Mouse (Mus musculus): ENCODE measurements at regions not wholly inside any gene's neighbourhood (a gene's known extent, or its start where the extent isn't known, plus 50 kb on each side); places are given as distances from the start of the nearest gene placed in this dataset.

- in situ Hi-C loops (cut with MboI; ENCODE audit: low pct_unique_long_range_greater_than_20kb in 1 of 2, low sequenced_read_pairs in 2 of 2, unreplicated experiment in 1 of 2): no loop called here
Observed at GRCm38 (mm10) chr13:37517055-37517807, 172.2 kb downstream of the Ly86 start.

- in situ Hi-C loops (cut with MboI; ENCODE audit: low pct_unique_long_range_greater_than_20kb in 1 of 2, low sequenced_read_pairs in 2 of 2, unreplicated experiment in 1 of 2): loop anchor here in 1 of 2 experiments (10.0 kb wide), 1 partner anchor 445 kb away; no protein-coding TSS in a partner anchor
Observed at GRCm38 (mm10) chr13:37519948-37520347, 174.9 kb downstream of the Ly86 start.

DNA sequence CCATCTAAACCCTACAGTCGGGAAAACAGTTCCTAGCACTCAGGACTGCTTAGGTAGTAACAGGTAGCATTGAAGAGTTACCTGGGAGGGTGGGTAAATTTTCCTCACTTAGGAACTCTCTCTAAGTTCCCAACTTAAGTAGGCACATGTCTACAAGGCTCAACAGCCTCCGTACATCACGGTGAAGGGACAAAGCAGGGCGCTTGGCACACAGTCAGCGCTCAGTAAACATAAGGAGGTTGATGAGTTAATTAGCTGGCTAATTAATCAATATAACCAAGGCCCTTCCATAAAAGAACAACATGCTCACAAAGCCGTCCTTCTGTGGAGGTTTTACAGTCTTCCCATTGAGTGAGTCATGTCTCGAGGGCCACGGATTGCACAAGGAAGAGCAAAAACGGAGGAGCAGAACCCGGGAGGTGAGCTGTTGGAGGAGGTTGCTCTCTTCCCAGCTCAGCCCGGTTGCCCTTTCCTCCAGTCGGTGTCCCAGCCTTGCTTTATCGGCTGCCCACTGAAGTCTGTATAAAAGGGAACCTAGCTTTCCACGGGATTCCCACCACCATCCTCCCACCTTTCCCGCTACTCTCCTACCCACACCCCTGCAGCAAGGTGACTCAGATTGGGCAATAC, 180.2 kb downstream of the Ly86 start:
- in situ Hi-C loops (cut with MboI; ENCODE audit: low pct_unique_long_range_greater_than_20kb in 1 of 2, low sequenced_read_pairs in 2 of 2, unreplicated experiment in 1 of 2): loop anchor here (10.0 to 25.0 kb wide), 2 partner anchors 437 to 440 kb away; no protein-coding TSS in a partner anchor

- in situ Hi-C loops (cut with MboI; ENCODE audit: low pct_unique_long_range_greater_than_20kb in 1 of 2, low sequenced_read_pairs in 2 of 2, unreplicated experiment in 1 of 2): loop anchor here (10.0 to 25.0 kb wide), 2 partner anchors 436 to 439 kb away; no protein-coding TSS in a partner anchor
Observed at GRCm38 (mm10) chr13:37526102-37526501, 181.1 kb downstream of the Ly86 start.

- in situ Hi-C loops (cut with MboI; ENCODE audit: low pct_unique_long_range_greater_than_20kb in 1 of 2, low sequenced_read_pairs in 2 of 2, unreplicated experiment in 1 of 2): loop anchor here (10.0 to 25.0 kb wide), 2 partner anchors 434 to 436 kb away; no protein-coding TSS in a partner anchor
Observed at GRCm38 (mm10) chr13:37528380-37528779, 183.4 kb downstream of the Ly86 start.

GRCm38 (mm10) chr13:37528876-37529275, 183.9 kb downstream of the Ly86 start:
- in situ Hi-C loops (cut with MboI; ENCODE audit: low pct_unique_long_range_greater_than_20kb in 1 of 2, low sequenced_read_pairs in 2 of 2, unreplicated experiment in 1 of 2): loop anchor here (10.0 to 25.0 kb wide), 2 partner anchors 433 to 436 kb away; no protein-coding TSS in a partner anchor

GRCm38 (mm10) chr13:37531512-37532183, 186.6 kb downstream of the Ly86 start:
- in situ Hi-C loops (cut with MboI; ENCODE audit: low pct_unique_long_range_greater_than_20kb in 1 of 2, low sequenced_read_pairs in 2 of 2, unreplicated experiment in 1 of 2): loop anchor here in 1 of 2 experiments (25.0 kb wide), 1 partner anchor 431 kb away; no protein-coding TSS in a partner anchor

GRCm38 (mm10) chr13:37532596-37533170, 187.7 kb downstream of the Ly86 start:
- in situ Hi-C loops (cut with MboI; ENCODE audit: low pct_unique_long_range_greater_than_20kb in 1 of 2, low sequenced_read_pairs in 2 of 2, unreplicated experiment in 1 of 2): loop anchor here in 1 of 2 experiments (25.0 kb wide), 1 partner anchor 430 kb away; no protein-coding TSS in a partner anchor

- in situ Hi-C loops (cut with MboI; ENCODE audit: low pct_unique_long_range_greater_than_20kb in 1 of 2, low sequenced_read_pairs in 2 of 2, unreplicated experiment in 1 of 2): loop anchor here in 1 of 2 experiments (25.0 kb wide), 1 partner anchor 428 kb away; no protein-coding TSS in a partner anchor
Observed at GRCm38 (mm10) chr13:37533851-37534250, 188.8 kb downstream of the Ly86 start.

DNA sequence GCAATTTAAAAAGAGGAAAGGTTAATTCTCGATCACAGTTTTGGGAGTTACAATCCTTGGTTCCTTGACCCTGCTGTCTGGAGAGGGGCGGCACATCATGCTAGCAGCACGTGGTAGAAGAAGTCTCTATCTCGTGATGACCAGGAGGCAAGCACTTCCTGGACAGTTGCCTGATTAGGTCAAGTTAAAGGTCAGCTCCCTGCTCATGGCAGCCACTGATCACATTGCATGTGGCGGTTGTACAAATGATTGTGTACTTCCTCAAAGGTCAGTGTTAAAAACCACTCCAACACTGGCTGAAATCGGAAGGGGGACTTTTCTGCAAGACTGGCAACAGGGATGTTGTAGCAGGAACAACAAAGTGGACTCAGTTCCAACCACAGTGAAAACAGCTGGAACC, 192.3 kb downstream of the Ly86 start:
- in situ Hi-C loops (cut with MboI; ENCODE audit: low pct_unique_long_range_greater_than_20kb in 1 of 2, low sequenced_read_pairs in 2 of 2, unreplicated experiment in 1 of 2): loop anchor here in 1 of 2 experiments (25.0 kb wide), 1 partner anchor 425 kb away; no protein-coding TSS in a partner anchor

GRCm38 (mm10) chr13:37537793-37538192, 192.8 kb downstream of the Ly86 start:
- in situ Hi-C loops (cut with MboI; ENCODE audit: low pct_unique_long_range_greater_than_20kb in 1 of 2, low sequenced_read_pairs in 2 of 2, unreplicated experiment in 1 of 2): loop anchor here in 1 of 2 experiments (25.0 kb wide), 1 partner anchor 425 kb away; no protein-coding TSS in a partner anchor

GRCm38 (mm10) chr13:37540980-37541531, 196.0 kb downstream of the Ly86 start:
- in situ Hi-C loops (cut with MboI; ENCODE audit: low pct_unique_long_range_greater_than_20kb in 1 of 2, low sequenced_read_pairs in 2 of 2, unreplicated experiment in 1 of 2): loop anchor here in 1 of 2 experiments (25.0 kb wide), 1 partner anchor 421 kb away; no protein-coding TSS in a partner anchor

GRCm38 (mm10) chr13:37541674-37542073, 196.7 kb downstream of the Ly86 start:
- in situ Hi-C loops (cut with MboI; ENCODE audit: low pct_unique_long_range_greater_than_20kb in 1 of 2, low sequenced_read_pairs in 2 of 2, unreplicated experiment in 1 of 2): loop anchor here in 1 of 2 experiments (25.0 kb wide), 1 partner anchor 421 kb away; no protein-coding TSS in a partner anchor

- in situ Hi-C loops (cut with MboI; ENCODE audit: low pct_unique_long_range_greater_than_20kb in 1 of 2, low sequenced_read_pairs in 2 of 2, unreplicated experiment in 1 of 2): loop anchor here in 1 of 2 experiments (25.0 kb wide), 1 partner anchor 420 kb away; no protein-coding TSS in a partner anchor
Observed at GRCm38 (mm10) chr13:37542744-37543196, 197.8 kb downstream of the Ly86 start.

DNA sequence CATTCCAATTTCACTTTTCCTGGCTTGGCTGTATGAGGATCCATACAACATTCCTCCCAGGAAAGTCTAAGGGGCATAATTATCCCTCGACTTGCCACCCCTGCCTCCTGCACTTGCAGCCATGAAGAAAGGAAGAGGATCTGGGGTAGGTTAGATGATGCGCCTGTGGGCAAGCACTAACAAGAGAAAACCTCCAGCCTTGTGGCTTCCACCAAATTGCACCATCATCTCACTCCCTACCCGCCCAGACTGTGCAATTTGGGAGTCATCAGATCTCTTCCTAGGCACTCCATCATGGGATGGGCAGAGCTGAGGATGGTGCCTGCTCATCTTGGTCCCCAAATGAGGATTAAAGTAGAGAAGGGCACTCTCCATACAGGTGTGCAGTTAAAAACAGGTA, 198.8 kb downstream of the Ly86 start:
- in situ Hi-C loops (cut with MboI; ENCODE audit: low pct_unique_long_range_greater_than_20kb in 1 of 2, low sequenced_read_pairs in 2 of 2, unreplicated experiment in 1 of 2): loop anchor here in 1 of 2 experiments (25.0 kb wide), 1 partner anchor 419 kb away; no protein-coding TSS in a partner anchor

DNA sequence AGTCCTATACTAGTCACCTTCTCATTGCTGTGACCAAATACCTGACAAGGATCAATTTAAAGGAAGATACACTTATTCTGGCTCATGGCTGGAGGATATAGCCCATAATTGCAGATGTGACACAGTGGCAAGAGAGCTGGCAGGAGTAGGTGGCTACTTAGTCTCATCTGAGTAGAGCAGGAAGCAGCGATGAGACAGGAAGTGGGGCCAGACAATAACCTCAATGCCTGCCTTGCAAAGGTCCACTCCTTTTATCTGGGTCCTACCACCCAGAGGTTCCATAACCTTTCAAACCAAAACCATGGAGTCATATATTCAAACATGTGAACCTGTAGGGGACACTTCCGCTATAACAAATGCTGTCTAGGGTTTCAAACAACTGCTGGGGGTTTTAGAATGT, 199.7 kb downstream of the Ly86 start:
- in situ Hi-C loops (cut with MboI; ENCODE audit: low pct_unique_long_range_greater_than_20kb in 1 of 2, low sequenced_read_pairs in 2 of 2, unreplicated experiment in 1 of 2): loop anchor here in 1 of 2 experiments (25.0 kb wide), 1 partner anchor 418 kb away; no protein-coding TSS in a partner anchor

DNA sequence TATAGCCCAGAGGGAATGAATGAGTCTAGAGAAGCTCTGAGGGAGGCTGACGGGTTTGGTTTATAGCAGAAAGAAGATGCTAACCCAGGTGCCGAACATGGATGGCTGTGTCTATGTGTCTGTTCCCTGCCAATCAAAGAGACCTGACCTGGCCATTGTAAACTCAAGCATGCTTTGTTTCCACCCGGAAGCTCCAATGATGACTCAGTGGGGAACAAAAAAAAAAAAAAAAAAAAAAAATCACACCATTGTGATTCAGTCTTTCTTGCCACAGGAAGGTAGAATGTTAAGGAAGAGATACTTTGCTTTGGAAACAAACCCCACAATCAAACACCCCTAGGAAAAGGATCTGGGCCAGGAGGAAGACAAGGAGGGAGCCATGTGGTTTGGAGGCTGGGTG, 201.5 kb downstream of the Ly86 start:
- in situ Hi-C loops (cut with MboI; ENCODE audit: low pct_unique_long_range_greater_than_20kb in 1 of 2, low sequenced_read_pairs in 2 of 2, unreplicated experiment in 1 of 2): loop anchor here in 1 of 2 experiments (25.0 kb wide), 1 partner anchor 416 kb away; no protein-coding TSS in a partner anchor

All from mouse embryonic stem cell (cell line).